Mouse (Mus musculus): ENCODE results near the gene Ptpa.

Ptpa gene

DNA sequence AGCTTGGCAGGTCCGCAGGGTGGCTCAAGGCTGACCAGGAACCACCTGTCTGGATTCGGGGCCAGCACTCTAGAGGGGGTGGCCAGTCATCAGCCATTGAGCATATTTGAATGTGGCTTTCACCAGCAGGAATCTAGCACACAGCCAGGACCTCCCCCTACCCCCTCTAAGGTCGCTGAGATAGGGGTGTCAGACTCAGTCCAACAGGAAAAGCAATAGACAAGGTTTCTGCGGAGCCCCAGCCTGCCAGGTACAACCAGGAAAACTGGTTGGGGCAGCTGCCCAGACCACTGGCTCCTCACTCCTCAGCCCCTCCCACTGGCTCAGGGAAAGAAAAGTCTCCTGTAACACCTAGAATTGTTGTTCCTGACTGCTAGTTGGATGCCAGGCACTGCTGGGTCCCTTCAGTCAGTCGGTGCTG lies 47.5 kb downstream of the Ptpa start:
- peak; percentile 61 to 79 for DNase-seq (ENCODE audit: low spot score in 2 of 2)

DNA sequence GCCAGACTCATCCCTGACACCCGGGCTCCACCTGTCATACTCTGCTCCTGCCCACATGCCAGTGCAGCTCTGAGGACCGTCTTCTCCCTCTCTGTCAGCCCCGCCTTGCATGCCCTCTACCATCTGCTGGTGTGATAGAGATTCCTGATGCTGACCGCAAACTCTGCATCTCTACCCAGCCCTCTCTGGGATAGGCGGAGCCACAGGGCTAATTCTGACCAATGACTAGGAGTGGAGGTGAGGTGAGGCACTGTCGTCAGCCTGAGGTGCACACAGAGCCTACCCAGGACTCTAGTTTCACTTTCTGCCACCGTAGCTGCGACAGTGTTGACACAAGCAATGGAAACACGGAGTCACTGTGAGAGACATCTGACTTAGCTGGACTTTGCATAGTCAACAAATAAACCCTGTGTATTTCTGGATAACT lies 48.1 kb downstream of the Ptpa start:
- DNase-seq (ENCODE audit: low spot score in 2 of 2): peak; percentile 70 to 73

DNA sequence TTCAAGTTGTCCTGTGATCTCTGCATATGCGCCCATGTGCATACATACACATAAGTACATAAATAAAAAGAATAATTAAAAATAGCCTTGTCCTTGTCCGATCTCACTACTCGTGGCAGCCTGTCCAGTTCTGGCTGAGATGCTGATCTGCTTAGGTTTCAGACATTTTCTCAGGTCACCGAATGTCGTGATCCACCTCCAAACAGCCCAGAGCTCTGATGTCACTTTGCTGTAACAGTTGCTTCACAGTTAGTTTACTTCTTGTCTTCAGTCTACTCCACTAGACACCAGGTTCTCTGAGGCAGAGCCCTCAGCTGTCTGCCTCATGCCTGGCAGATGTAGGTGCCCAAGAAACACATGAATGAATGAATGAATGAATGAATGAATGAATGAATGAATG lies 48.6 kb downstream of the Ptpa start:
- no peak for DNase-seq (ENCODE audit: low spot score in 2 of 2)

DNA sequence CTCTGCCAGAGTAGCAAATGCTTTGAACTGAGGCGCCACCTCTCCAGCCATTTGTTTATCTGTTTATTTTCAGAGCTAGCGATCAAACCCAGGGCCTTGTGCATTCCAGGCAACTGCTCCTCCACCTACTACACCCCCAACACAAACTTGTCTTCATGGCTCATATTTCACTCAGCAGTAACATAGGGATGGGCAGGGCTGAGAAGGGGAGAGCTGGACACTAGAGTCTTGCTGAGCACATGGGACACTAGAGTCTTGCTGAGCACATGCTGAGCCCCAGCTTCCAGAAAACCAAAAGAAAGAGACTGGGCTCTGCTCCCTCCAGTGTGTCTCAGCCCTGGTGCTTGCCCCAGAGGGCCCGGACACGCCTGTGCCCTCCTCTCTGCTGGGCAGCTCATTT lies 50.9 kb downstream of the Ptpa start:
- DNase-seq (ENCODE audit: low spot score in 2 of 2): no peak

DNA sequence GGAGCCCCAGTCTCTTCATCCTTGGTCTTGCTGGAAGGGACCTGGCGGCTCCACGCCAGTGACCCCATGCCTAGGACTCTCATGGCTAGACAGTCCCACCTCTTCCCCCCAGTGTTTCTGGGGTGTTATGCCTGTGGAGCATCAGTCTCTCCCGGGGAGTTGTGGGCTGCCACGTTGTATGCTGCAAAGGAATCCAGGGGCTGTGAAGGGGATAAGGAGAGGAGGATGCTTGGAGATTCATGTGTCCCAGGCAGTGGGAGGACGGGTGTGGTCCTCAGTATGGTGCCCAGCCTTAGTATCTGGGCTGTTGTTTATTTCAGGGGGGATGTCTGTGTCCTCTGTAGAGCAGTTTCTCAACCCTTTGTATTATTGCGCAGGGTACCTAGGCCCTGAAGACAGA lies 53.2 kb downstream of the Ptpa start:
- DNase-seq (ENCODE audit: low spot score in 2 of 2): no peak

DNA sequence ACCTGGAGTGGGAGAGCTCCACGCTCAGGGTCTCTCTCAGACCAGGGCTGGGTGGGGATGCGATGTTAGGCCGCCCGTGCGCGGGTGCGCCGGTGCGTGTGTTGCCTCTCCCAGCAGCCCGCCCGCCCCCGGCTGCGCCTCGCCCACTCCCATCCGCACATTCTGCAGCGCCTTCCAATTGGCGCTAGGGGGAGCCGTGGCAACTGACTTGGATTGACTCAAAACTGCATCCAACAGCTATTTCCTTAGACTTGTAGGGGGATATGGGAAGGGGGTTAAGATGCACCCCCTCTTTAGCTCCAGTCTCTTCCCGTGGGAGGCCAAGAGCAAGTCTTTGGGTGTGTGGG lies 53.9 kb downstream of the Ptpa start:
- peak; percentile 67 to 72 for DNase-seq (ENCODE audit: low spot score in 2 of 2)

DNA sequence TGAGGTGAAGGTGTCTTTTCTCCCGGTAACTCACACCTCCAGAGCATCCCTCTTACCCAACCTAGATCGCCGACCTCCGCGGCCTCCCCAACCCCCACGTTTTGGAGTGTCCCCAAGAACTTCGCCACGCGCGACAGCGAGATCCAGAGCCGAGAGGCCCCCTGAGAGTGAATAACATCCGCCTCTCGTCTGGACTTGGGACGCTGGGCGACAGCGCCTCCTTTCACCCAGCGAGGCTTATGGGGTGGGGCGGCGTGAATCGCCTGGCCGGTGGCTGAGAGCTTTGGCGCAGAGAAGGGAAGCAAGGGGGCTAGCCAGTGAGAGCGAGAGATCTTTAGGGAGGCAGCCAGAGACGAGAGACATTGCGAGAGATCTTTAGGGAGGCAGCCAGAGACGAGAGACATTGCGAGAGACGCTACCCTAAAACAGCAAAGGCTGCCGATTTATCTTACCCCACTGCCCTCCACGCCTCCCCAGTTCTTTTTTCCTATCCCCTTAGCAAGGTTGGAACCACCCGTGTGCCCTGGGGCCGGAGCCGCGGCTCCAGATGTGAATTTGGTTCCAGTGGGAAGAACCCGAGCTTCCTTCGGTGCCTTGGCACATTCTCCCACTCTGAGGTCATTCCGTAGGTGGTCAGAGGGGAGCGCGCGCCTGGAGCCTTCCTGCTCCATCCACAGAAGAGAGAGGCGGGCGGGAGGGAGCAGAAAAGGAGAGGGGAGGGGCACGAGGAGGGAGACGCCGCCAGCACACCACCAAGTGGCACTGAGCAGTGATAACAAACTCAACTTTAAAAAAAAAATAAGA lies 54.5 kb downstream of the Ptpa start:
- DNase-seq (ENCODE audit: low spot score in 2 of 2): peak; percentile 70 to 76

DNA sequence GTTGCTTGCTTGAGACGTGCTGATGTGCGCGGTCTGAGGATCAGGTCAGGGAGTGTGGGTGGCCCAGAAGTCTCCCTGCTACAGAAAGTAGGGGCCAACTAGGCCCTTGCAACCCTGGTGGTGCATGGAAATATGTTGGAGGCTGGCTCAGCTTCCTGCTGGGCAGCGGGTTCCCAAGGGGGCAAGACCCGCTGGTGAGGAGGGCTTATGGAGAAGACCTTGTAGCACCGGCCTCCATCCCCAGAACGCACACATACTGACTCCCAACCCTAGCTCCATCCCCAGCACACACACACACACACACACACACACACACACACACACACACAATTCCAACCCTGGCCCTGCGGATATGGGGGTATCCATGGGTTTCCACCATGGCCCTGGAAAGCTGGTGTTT lies 55.2 kb downstream of the Ptpa start:
- no peak for DNase-seq (ENCODE audit: low spot score in 2 of 2)

DNA sequence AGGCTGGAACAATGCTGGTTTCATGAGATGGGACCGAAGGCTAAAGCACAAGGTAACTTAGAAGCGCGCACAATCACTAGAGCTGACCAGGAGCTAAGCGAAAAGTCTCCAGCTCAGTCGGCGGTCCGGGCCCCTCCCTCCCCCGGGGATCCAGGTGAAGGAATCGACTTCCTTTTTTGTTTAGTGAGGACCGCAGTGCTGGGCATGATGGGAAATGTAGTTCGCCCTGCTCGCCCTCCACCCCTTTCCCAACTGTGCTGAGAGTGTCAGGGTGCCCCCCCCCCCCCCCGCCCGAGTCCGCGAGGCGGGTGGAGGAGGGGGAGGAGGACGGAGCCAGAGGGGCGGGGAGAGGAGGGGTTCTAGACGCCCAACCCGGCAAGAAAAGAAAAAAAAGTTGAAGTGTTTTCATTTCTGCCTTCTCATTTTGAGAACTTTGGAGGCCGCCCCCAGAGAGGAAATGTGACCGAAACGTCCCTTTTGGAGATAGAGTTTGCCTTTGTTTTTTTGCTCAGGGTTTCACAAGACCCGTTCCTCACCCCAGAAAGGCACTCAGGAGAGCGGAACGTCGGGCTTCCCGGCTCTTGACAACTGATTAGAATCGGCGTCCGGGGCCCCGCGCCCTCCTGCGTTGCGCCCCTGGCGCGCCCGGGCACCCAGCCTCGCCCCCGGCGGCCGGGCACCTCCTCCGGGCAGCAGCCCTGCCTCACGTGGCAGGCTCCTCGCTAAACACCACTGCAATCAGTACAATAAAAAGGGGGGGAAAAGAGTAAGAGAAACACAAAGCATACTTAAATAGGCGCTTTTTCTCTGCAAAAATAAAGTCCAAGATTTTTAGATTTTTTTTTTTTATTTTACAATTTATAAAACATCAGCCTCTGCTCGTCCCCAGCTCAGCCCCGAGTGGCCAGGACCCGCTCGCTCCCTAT lies 56.2 kb downstream of the Ptpa start:
- peak; percentile 79 to 90 for DNase-seq (ENCODE audit: low spot score in 2 of 2)

DNA sequence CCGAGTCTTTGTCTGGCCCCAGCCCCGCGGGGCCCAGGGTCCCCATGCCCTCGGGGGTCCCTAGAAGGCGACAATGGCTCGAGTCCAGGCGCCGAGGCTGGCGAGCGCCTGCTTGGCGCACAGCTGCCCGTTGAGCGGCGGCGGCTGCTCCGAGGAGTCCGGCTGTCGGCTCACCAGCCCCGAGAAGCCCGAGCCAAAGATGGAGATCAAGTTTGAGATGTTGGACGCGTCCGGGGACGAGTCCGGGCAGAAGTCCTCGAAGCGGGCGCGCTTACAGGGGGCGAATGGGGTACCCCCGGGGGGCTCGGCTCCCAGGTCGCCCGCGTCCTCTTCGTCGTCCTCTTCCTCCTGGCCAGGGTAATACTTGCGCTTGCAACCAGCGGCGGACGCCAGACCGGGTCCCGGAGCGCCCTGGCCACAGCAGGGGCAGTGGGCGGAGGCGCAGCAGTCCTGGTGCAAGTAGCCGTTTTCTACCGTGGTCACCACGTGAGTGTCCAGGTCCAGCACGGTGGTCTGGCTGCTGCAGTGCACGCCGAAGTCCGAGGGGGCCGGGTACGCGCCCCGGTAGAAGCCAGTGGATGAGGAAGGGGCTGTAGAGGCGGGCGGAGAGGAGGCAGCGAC lies 57.0 kb downstream of the Ptpa start:
- DNase-seq (ENCODE audit: low spot score in 2 of 2): peak in 1 of 2 experiments; percentile 46

DNA sequence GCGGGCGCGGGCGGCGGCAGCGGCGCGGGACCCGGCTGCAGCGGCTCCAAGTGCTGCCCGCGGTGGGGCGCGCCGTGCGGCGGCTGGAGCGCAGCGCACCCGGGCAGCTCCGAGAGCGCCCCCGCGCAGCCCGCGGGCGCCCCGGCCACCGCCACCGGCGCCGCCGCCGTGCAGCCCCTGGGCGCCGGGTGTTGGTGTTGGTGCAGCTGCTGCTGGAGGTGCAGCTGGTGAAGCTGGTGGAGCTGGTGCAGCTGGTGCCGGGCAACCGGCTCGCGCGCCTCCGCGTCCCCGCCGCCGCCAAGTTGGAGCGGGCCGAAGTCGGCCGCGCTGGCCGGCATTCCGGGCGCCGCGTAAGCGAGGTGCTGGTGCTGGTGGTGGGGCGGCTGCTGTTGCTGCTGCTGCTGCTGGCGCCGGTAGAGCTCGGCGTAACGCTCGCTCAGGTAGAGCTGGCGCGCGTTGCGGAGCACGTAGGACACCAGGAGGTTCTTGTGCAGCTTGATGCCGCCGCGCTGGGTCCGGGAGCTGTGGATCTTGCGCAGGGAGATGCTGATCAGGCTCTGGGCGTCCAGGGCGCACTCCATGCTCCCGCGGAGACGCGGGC lies 57.7 kb downstream of the Ptpa start:
- no peak for DNase-seq (ENCODE audit: low spot score in 2 of 2)

DNA sequence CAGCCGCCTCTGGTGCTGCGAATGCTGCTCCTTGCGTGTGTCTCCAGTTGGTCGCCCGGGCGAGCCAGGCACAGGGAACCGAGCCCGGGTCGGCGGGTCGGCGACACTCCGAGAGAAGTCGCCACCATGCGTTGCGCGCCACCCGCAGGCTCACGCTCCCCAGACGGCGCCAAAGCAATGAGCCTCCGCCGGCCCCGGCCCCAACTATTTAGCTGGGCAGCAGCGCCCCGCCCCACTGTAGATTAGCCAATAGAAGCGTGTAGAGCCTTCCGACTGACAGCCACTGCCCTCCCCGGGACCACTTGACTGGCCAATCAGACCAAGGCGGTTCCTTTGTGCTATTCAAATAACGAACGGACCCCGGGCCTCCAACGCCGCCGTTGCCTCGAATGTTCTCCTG lies 58.2 kb downstream of the Ptpa start, which contains the start of gene Ier5l:
Gene Ier5l, minus strand, starts transcription at position 181 of the 400 bp plus-strand sequence.
- peak; percentile 96 for DNase-seq (ENCODE audit: low spot score in 2 of 2)

DNA sequence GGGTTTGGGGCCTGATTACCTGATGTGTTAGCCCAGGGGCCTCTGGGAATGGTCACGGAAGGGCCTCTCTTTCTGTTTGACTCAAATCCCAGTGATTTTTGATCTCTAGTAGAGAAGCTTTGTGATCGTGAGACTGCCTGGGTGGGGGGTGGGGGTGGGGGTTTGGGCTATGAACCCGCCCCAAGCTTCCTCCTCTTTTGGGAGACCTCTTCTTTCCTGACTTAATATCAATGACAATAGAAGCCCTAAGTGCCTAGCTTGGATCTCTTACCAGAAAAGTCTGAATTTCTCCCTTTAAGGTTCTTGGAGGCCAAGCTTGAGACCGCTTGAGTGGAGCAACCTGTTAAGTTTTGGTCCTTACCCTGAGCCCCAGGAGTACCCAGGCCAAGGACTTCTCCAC lies 58.9 kb downstream of the Ptpa start:
- DNase-seq (ENCODE audit: low spot score in 2 of 2): no peak

DNA sequence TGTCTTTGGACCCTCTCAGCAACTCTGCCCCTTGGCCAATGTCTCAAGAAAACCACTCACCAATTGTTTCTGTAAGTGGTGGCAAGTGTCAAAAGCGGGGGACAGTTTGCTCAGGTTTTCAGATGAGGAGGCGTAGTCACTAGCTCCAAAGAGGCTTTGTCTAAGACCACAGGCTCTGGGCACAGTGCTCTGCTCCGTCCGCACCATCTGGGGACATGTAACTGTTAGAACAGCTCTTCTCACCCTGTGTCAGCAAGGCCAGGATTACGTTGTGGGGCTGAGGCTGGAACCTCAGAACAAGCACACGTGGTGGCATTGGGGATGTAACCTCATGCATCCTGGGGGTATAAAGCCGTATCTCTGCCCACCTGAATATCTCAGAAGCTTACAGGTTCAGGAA lies 59.6 kb downstream of the Ptpa start:
- no peak for DNase-seq (ENCODE audit: low spot score in 2 of 2)

DNA sequence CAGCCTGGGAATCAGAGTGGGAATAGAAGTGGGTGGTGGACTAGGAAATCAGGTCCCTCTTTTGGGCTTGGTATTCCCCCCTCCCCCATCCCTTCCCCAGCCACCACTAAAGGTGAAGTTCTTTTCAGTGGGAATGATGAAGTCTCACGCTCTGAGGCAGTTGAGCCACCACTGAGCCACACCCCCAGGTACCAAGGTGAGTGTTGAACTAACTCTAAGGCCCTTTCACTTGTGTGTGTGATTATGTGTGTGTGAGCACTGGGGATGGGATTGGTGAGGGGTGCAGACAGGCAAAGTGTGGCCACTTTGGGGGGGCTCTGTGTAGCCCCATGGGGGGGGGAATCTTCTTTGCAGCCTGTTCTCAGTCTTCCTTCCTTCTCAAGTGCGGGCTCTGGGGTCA lies 60.4 kb downstream of the Ptpa start:
- DNase-seq (ENCODE audit: low spot score in 2 of 2): no peak

DNA sequence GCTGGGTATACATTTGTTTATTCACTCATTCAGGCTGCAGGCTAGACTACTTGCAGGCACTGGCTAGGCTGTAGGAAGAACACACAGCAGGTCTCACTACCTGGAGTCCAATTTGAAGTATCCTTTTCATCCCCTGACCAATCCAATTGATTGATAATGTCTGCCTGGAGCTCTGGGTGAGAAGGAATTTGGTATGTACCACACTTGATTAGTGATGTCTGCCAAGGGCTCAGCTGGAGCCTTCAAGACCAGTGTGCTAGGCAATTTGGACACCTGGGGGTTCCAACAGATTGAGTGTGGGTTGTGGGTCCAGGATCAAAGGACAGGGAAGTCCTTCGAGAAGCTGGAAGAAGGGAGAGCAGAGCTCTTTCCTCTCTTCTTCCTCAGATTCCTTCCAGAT lies 62.7 kb downstream of the Ptpa start:
- no peak for DNase-seq (ENCODE audit: low spot score in 2 of 2)

DNA sequence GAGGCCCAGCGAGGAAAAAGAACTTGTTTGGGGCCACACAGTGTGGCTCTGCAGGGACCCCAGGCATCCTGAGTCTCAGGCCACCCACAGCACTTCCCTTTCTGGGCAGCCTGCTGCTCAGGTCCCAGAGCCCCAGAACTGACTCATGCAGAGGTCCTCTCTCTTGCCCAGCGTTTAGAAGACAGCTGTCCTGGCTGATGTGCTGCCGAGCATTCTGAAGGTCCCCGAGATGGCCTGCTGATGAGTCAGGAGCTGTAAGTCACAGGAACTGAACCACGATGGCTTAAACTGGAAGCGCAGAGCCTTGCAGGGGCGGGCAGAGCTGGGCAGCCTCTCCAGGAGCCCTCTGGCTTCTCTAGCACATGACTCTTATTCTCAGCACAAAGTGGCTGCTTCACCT lies 71.8 kb downstream of the Ptpa start:
- DNase-seq (ENCODE audit: low spot score in 2 of 2): no peak

DNA sequence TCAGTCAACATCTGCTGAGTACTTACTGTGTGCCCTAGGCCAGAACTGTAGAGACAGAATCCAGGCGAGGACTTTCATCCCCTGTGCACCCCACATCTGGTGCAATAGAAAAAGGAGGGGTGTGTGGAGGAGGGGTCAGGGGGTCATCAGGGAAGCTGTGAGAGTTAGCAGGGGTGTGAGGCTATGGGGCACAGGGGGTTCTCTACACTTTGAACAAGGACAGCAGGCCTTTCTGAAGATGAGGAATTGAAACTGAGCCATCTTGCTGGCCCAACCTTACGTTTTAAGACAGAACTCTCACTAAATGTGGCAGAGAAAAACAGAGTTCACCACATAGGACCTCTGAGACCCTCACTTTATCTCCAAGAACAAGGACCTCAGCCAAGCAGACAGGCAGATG lies 74.5 kb downstream of the Ptpa start:
- DNase-seq (ENCODE audit: low spot score in 2 of 2): no peak

DNA sequence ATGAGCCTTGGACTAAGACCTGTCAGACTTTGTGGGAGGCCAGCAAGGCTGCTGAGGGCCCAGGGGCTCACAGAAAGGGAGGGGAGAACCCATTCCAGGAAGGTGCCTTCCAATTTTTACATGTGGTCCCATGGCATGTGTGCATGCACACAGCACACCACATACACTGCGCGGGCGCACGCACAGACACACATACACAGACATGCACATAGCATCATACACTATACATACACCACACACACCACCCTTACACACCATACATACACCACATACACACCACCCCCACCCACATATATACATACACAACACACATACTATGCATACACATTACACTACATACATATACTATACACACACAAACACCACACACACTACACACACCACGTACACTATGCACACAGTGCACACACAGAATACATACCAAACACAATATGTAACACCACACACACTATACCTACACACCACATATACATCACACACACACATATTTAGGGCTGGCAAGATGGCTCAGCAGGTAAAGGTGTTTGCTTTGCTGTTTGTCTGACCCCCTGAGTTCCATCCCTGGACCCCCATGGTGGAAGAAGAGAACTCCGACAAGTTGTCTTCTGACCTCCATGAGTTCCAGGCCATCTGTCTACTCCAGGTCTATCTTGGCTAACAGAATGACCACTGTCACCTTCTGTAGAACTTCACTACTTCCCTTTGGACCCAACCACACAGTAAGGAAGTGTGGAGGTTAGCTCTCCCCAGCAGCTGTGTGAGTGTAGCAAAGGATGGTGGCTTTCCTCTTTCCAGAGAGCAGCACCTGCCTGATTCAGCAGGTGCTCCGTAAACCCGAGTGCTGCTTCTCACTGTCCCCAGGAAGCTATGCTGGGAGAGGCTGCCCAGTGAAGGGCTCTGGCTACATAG lies 79.4 kb downstream of the Ptpa start:
- no peak for DNase-seq (ENCODE audit: low spot score in 2 of 2)

DNA sequence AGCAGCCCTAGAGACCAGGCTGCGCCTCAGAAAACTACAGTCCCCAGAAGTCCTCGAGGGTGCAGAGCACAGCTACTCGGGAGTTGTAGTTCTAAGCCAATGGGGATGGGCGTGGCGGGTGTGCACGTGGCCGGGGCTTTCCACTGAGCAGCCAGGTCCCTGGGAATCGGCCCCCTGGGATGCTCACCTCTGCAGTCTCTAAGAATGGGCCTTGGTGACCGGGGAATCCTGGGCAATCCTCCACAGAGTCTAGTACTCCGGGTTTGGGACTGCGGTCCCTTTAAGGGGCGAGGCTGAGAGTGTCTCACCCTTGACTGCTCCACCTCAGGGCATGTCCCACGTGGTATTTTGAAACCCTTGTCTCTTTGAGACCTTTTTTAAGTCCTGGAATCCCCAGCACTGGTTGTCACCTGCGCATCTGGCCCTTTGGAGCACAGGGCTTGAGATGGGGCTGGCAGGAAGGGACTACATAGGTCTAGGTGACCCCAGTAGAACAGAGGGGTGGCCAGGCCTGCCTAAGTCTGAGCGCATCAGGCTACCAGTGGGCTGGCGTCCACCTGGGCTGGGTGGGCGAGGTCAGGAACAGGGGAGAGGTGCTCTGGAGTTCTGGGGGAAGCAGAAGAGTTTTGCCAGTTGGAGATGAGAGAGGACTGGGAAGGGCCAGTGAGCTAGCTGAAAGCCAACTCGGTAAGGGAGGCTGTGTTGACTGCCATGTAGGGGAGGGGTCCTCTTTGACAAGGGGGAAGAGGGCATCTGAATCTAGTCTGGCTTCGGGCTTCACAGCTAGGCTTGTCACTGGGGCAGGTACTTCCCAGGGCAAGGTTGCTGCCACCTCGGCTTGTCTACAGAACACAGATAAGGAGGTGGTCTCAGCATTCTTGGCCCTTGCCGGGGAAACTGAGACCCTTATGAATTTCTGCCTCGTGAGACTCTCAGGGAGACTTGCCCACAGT lies 80.3 kb downstream of the Ptpa start:
- peak; percentile 56 to 69 for DNase-seq (ENCODE audit: low spot score in 2 of 2)
